In the genomic region with DNA sequence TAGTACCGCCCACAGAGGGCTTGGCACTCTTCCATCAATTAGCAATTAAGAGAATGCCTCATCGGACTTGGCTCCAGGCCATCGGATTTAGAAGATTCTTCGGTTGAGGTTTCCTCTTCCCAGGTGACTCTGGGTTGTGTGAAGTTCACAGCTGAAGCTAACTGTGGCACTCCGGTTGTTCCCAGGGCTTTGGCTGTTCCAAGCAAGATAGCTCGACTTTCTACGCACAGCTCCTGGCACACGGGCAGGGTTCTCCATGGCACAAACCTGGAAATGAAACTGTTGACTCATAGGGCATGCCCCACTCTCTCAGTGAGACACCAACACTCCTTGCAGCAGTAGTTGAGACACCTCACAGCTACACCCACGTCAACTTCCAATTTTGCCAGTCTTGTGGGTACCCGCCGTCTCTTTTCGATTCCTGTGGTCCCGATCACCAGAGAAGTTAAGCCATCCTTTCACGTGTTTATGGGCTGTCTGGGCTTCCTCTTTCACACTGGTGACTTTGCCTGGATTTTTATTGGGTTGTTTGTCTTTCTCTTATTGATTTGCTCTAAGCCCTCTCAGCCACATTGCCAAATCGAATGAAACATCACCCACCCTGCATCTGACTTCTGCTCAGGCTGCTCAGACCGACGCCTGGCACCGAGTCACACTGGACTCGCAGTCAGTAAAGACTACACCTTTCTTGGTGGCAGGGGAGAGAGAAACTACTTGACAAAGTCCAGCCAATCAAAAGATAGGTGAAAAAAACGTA, we compare ENCODE assay signal across 9 mouse cellular contexts.
DNase-seq lines count a peak whose midpoint lies in the region; ATAC-seq lines count a peak whose summit lies in the region.
"Had no signal": no experiment of that assay in that cellular context is flagged by ENCODE, and none has a peak within 500 bp of the region (broad histone marks: within the 10 kb centered on the region; RNA-seq: fewer than 3 reads in every experiment).

No protein-coding gene starts in this region.

- DNase-seq in cerebellum, adult 18-20 months, result peak; percentile 42 to 53
- no peak for DNase-seq in cerebellum, adult 11 months
- peak; percentile 28 for DNase-seq in lung, adult 18-20 months
- DNase-seq in lung, postnatal 10 days, result no peak
- peak; percentile 63 for DNase-seq in layer of hippocampus, adult 9-11 months
- peak; percentile 68 to 69 for DNase-seq in right cerebral cortex, adult 2 months (ENCODE audit: low spot score in 2 of 2)
- no peak for DNase-seq in urinary bladder, postnatal 10 days (ENCODE audit: low spot score)
- DNase-seq: kidney, postnatal 10 days had no signal

- no peak for ATAC-seq in erythroid progenitor cell, adult 5-6 weeks (replicated peaks; ENCODE audit: low FRiP score, poor library complexity, severe bottlenecking)

Comparison
In these comparisons a context has a peak if more than half of its experiments do, and no peak if none do; other contexts are left out.
1. DNase-seq: peak in cerebellum, adult 18-20 months (2 of 2), lung, adult 18-20 months (2 of 2), layer of hippocampus, adult 9-11 months (single experiment) and right cerebral cortex, adult 2 months (2 of 2); none in cerebellum, adult 11 months (single experiment), lung, postnatal 10 days (single experiment) and urinary bladder, postnatal 10 days (single experiment).